ENCODE assay signal across 25 mouse cellular contexts in the genomic region with DNA sequence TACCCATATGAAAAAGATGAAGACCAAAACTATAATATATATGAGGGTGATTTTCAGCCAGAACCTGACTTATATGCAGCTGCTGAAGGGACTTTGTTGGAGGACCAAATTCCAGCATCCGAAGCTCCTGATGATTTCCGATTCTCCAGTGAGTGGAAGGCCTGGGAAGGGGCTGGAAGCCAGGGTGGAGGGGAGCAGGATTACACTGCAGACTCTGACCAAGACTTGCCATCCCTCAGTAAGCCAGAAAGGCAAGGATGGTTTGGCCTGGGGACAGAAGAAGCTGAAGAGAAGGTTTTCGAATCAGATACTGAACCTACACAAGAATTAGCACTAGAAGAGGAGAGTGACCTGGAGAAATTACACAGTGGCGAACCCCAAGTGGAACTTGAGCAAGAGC.
"Had no signal": no experiment of that assay in that cellular context is flagged by ENCODE, and none has a peak within 500 bp of the region (broad histone marks: within the 10 kb centered on the region; RNA-seq: fewer than 3 reads in every experiment).

No protein-coding gene starts in this region.

- H3K27me3 ChIP-seq: embryonic facial prominence, embryonic 12.5 days; embryonic facial prominence, embryonic 13.5 days; embryonic facial prominence, embryonic 15.5 days; forebrain, embryonic 12.5 days; forebrain, embryonic 13.5 days; forebrain, embryonic 15.5 days had no signal

- DNase-seq: cerebellum, adult 2 months; cerebellum, adult 8-10 months; cerebellum, adult 9-10 months; cerebellum, adult 9-11 months; cerebellum, postnatal 10 days; cerebellum, postnatal 14 days; cerebellum, postnatal 25 days; cerebellum, postnatal 36 days; embryo, embryonic 11 days; forebrain, postnatal 0 days; gastrocnemius, adult 2 months; gastrocnemius, postnatal 10 days; gastrocnemius, postnatal 14 days; gastrocnemius, postnatal 25 days; gastrocnemius, postnatal 36 days; heart, adult 2 months had no signal

- H3K9me3 ChIP-seq: embryonic facial prominence, embryonic 10.5 days; embryonic facial prominence, embryonic 12.5 days; embryonic facial prominence, embryonic 13.5 days; embryonic facial prominence, embryonic 15.5 days; forebrain, embryonic 10.5 days; forebrain, embryonic 12.5 days; forebrain, embryonic 13.5 days; forebrain, embryonic 15.5 days had no signal

- H3K36me3 ChIP-seq: embryonic facial prominence, embryonic 10.5 days; embryonic facial prominence, embryonic 12.5 days; embryonic facial prominence, embryonic 13.5 days; embryonic facial prominence, embryonic 15.5 days; forebrain, embryonic 10.5 days; forebrain, embryonic 12.5 days; forebrain, embryonic 15.5 days had no signal

- H3K4me1 ChIP-seq: embryonic facial prominence, embryonic 10.5 days; embryonic facial prominence, embryonic 12.5 days; embryonic facial prominence, embryonic 13.5 days; embryonic facial prominence, embryonic 15.5 days; forebrain, embryonic 10.5 days; forebrain, embryonic 12.5 days; forebrain, embryonic 13.5 days; forebrain, embryonic 15.5 days had no signal

- H3K27ac ChIP-seq: embryonic facial prominence, embryonic 10.5 days; embryonic facial prominence, embryonic 12.5 days; embryonic facial prominence, embryonic 13.5 days; embryonic facial prominence, embryonic 15.5 days; forebrain, embryonic 10.5 days; forebrain, embryonic 12.5 days; forebrain, embryonic 13.5 days; forebrain, embryonic 15.5 days; gastrocnemius, adult 2 months; heart, adult 2 months had no signal

- H3K4me3 ChIP-seq: embryonic facial prominence, embryonic 10.5 days; embryonic facial prominence, embryonic 12.5 days; embryonic facial prominence, embryonic 13.5 days; embryonic facial prominence, embryonic 15.5 days; erythroblast, embryonic 14.5 days; forebrain, embryonic 10.5 days; forebrain, embryonic 12.5 days; forebrain, embryonic 13.5 days; forebrain, embryonic 15.5 days; gastrocnemius, adult 2 months; heart, adult 2 months had no signal
